Mouse (Mus musculus): ENCODE data around the gene Litaf. TPM values are rescaled to one million over a fixed set of nuclear protein-coding genes. Genes with fewer than 3 reads are reported as not detected.

Gene Litaf
- polyA plus RNA-seq, 1 experiment: 107 TPM

GRCm38 (mm10) chr16:10943257-10943656 is 122.7 kb downstream of the Litaf start:
- no peaks in the 10 kb centered on the region for H3K4me1 ChIP-seq (replicated peaks; ENCODE audit: control insufficient read depth, insufficient read depth, low read length)
- no peak for TF ChIP-seq CTCF (IDR thresholded peaks at IDR 0.05; ENCODE audit: borderline replicate concordance, control insufficient read depth, extremely low read depth, insufficient read depth, low read length, poor library complexity)
- TF ChIP-seq POLR2A (IDR thresholded peaks at IDR 0.05; ENCODE audit: control insufficient read depth, extremely low read depth, insufficient read depth, low read length, poor library complexity): no peak
- 84% methylated on average over 5 of the region's 5 CpGs for WGBS
- no peak overlapping the region for H3K4me3 ChIP-seq (ENCODE audit: control insufficient read depth, insufficient read depth, low read length)
- H3K27ac ChIP-seq (ENCODE audit: control insufficient read depth, insufficient read depth, low read length): no peak overlapping the region
- H3K36me3 ChIP-seq (ENCODE audit: control insufficient read depth, insufficient read depth, low read length): no peaks in the 10 kb centered on the region
- no peaks in the 10 kb centered on the region for H3K27me3 ChIP-seq (ENCODE audit: control insufficient read depth, insufficient read depth, low read length)
- DNase-seq: no peak

DNA sequence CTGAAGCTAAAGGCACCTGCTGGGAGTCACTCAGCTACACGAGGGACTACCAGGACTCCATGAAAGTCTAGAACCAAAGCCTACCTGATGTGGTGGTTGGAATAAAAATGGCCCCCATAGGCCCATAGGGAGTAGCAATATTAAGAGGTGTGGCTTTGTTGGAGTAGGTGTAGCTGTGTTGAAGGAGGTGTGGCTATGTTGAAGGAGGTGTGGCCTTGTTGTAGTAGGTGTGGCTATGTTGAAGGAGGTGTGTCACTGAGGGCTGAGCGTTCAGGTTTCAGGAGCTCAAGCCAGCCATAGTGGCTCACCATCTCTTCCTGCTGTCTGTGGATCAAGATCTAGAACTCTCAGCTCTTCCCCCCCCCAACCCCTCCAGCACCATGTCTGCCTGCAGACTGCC is 125.3 kb downstream of the Litaf start:
- Histone ChIP-seq H3K27ac (ENCODE audit: control insufficient read depth, insufficient read depth, low read length) (no peak overlapping the region), H3K4me3 (ENCODE audit: control insufficient read depth, insufficient read depth, low read length) (no peak overlapping the region), H3K27me3 (ENCODE audit: control insufficient read depth, insufficient read depth, low read length) (no peaks in the 10 kb centered on the region), H3K4me1 (replicated peaks; ENCODE audit: control insufficient read depth, insufficient read depth, low read length) (no peaks in the 10 kb centered on the region), H3K36me3 (ENCODE audit: control insufficient read depth, insufficient read depth, low read length) (no peaks in the 10 kb centered on the region)
- no peak for TF ChIP-seq CTCF (IDR thresholded peaks at IDR 0.05; ENCODE audit: borderline replicate concordance, control insufficient read depth, extremely low read depth, insufficient read depth, low read length, poor library complexity)
- TF ChIP-seq POLR2A (IDR thresholded peaks at IDR 0.05; ENCODE audit: control insufficient read depth, extremely low read depth, insufficient read depth, low read length, poor library complexity): no peak
- DNase-seq: no peak
- WGBS: 92% methylated on average over 2 of the region's 2 CpGs

DNA sequence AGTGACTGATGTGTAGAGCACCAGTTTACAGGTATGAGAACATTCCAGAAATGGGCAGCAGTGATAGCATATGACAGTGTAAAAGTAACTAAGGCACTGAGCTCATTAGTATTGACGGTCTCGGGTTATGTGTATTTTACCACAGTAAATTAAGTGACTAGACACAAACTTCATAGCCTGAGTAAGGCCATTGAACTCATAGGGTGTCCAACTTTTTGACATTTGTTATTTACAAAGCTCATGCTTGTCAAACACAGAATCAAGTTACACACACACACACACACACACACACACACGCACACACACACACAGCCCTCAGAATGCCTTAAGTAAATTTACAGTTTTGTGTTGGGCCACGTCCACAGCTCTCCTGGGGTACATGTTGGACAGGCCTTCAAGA is 126.0 kb downstream of the Litaf start:
- Histone ChIP-seq H3K4me1 (replicated peaks; ENCODE audit: control insufficient read depth, insufficient read depth, low read length) (no peaks in the 10 kb centered on the region), H3K27me3 (ENCODE audit: control insufficient read depth, insufficient read depth, low read length) (no peaks in the 10 kb centered on the region), H3K36me3 (ENCODE audit: control insufficient read depth, insufficient read depth, low read length) (no peaks in the 10 kb centered on the region), H3K4me3 (ENCODE audit: control insufficient read depth, insufficient read depth, low read length) (no peak overlapping the region), H3K27ac (ENCODE audit: control insufficient read depth, insufficient read depth, low read length) (no peak overlapping the region)
- WGBS: 91% methylated on average over 4 of the region's 4 CpGs
- TF ChIP-seq POLR2A (IDR thresholded peaks at IDR 0.05; ENCODE audit: control insufficient read depth, extremely low read depth, insufficient read depth, low read length, poor library complexity) (no peak), CTCF (IDR thresholded peaks at IDR 0.05; ENCODE audit: borderline replicate concordance, control insufficient read depth, extremely low read depth, insufficient read depth, low read length, poor library complexity) (no peak)
- DNase-seq: no peak

GRCm38 (mm10) chr16:10937497-10937896 is 128.5 kb downstream of the Litaf start:
- Histone ChIP-seq H3K27me3 (ENCODE audit: control insufficient read depth, insufficient read depth, low read length) (no peaks in the 10 kb centered on the region), H3K4me3 (ENCODE audit: control insufficient read depth, insufficient read depth, low read length) (no peak overlapping the region), H3K27ac (ENCODE audit: control insufficient read depth, insufficient read depth, low read length) (no peak overlapping the region), H3K36me3 (ENCODE audit: control insufficient read depth, insufficient read depth, low read length) (no peaks in the 10 kb centered on the region), H3K4me1 (replicated peaks; ENCODE audit: control insufficient read depth, insufficient read depth, low read length) (no peaks in the 10 kb centered on the region)
- TF ChIP-seq POLR2A (IDR thresholded peaks at IDR 0.05; ENCODE audit: control insufficient read depth, extremely low read depth, insufficient read depth, low read length, poor library complexity) (no peak), CTCF (IDR thresholded peaks at IDR 0.05; ENCODE audit: borderline replicate concordance, control insufficient read depth, extremely low read depth, insufficient read depth, low read length, poor library complexity) (no peak)
- DNase-seq: no peak
- 91% methylated on average over 11 of the region's 11 CpGs for WGBS

- H3K4me1 ChIP-seq (replicated peaks; ENCODE audit: control insufficient read depth, insufficient read depth, low read length): no peaks in the 10 kb centered on the region
- no peaks in the 10 kb centered on the region for H3K36me3 ChIP-seq (ENCODE audit: control insufficient read depth, insufficient read depth, low read length)
- no peak overlapping the region for H3K4me3 ChIP-seq (ENCODE audit: control insufficient read depth, insufficient read depth, low read length)
- WGBS: 83% methylated on average over 5 of the region's 5 CpGs
- no peak for DNase-seq
- no peaks in the 10 kb centered on the region for H3K27me3 ChIP-seq (ENCODE audit: control insufficient read depth, insufficient read depth, low read length)
- TF ChIP-seq CTCF (IDR thresholded peaks at IDR 0.05; ENCODE audit: borderline replicate concordance, control insufficient read depth, extremely low read depth, insufficient read depth, low read length, poor library complexity) (no peak), POLR2A (IDR thresholded peaks at IDR 0.05; ENCODE audit: control insufficient read depth, extremely low read depth, insufficient read depth, low read length, poor library complexity) (no peak)
- no peak overlapping the region for H3K27ac ChIP-seq (ENCODE audit: control insufficient read depth, insufficient read depth, low read length)
Measured at GRCm38 (mm10) chr16:10936700-10937319, 129.1 kb downstream of the Litaf start.

- no peaks in the 10 kb centered on the region for H3K4me1 ChIP-seq (replicated peaks; ENCODE audit: control insufficient read depth, insufficient read depth, low read length)
- 100% methylated on average over 1 of the region's 1 CpGs for WGBS
- TF ChIP-seq CTCF (IDR thresholded peaks at IDR 0.05; ENCODE audit: borderline replicate concordance, control insufficient read depth, extremely low read depth, insufficient read depth, low read length, poor library complexity) (no peak), POLR2A (IDR thresholded peaks at IDR 0.05; ENCODE audit: control insufficient read depth, extremely low read depth, insufficient read depth, low read length, poor library complexity) (no peak)
- no peak for DNase-seq
- H3K27ac ChIP-seq (ENCODE audit: control insufficient read depth, insufficient read depth, low read length): no peak overlapping the region
- no peaks in the 10 kb centered on the region for H3K27me3 ChIP-seq (ENCODE audit: control insufficient read depth, insufficient read depth, low read length)
- no peak overlapping the region for H3K4me3 ChIP-seq (ENCODE audit: control insufficient read depth, insufficient read depth, low read length)
- no peaks in the 10 kb centered on the region for H3K36me3 ChIP-seq (ENCODE audit: control insufficient read depth, insufficient read depth, low read length)
Measured at GRCm38 (mm10) chr16:10934047-10934446, 131.9 kb downstream of the Litaf start.

- H3K4me3 ChIP-seq (ENCODE audit: control insufficient read depth, insufficient read depth, low read length): no peak overlapping the region
- no peaks in the 10 kb centered on the region for H3K4me1 ChIP-seq (replicated peaks; ENCODE audit: control insufficient read depth, insufficient read depth, low read length)
- no peaks in the 10 kb centered on the region for H3K36me3 ChIP-seq (ENCODE audit: control insufficient read depth, insufficient read depth, low read length)
- WGBS: 94% methylated on average over 3 of the region's 3 CpGs
- no peak overlapping the region for H3K27ac ChIP-seq (ENCODE audit: control insufficient read depth, insufficient read depth, low read length)
- no peak for DNase-seq
- no peak for TF ChIP-seq POLR2A (IDR thresholded peaks at IDR 0.05; ENCODE audit: control insufficient read depth, extremely low read depth, insufficient read depth, low read length, poor library complexity)
- no peak for TF ChIP-seq CTCF (IDR thresholded peaks at IDR 0.05; ENCODE audit: borderline replicate concordance, control insufficient read depth, extremely low read depth, insufficient read depth, low read length, poor library complexity)
- no peaks in the 10 kb centered on the region for H3K27me3 ChIP-seq (ENCODE audit: control insufficient read depth, insufficient read depth, low read length)
Measured at GRCm38 (mm10) chr16:10933372-10933771, 132.6 kb downstream of the Litaf start.

Data from thymus, adult 2 months (tissue).